Mouse (Mus musculus) forebrain, embryonic 15.5 days (tissue): ENCODE results near the gene Iqsec1. TPM values are rescaled to one million over a fixed set of nuclear protein-coding genes. Genes with fewer than 3 reads are reported as not detected.

Experiments
- ATAC-seq: fragments of 200-750 bp; cut with Nextera tagmentation; replicated peaks from 2 replicates; pipeline ENCODE4 v1.8.0; 2017; ENCODE audit warnings: mild to moderate bottlenecking, moderate TSS enrichment, moderate library complexity
- H3K27ac ChIP-seq: fragments of 300-500 bp; sonication (generic); replicated peaks from 2 replicates; pipeline ENCODE4 v1.5.1; 2015; ENCODE audit warnings: mild to moderate bottlenecking, inconsistent platforms
- H3K27me3 ChIP-seq: fragments of 300-500 bp; sonication (generic); 2 replicates; pipeline ENCODE4 v1.6.1; 2015; ENCODE audit warnings: inconsistent platforms
- H3K36me3 ChIP-seq: fragments of 300-500 bp; sonication (generic); 2 replicates; pipeline ENCODE4 v1.6.1; 2015; ENCODE audit warnings: mild to moderate bottlenecking, inconsistent platforms
- H3K4me1 ChIP-seq: fragments of 300-500 bp; sonication (generic); 2 replicates; pipeline ENCODE4 v1.6.1; 2015; ENCODE audit warnings: inconsistent platforms
- H3K4me2 ChIP-seq: fragments of 300-500 bp; sonication (generic); replicated peaks from 2 replicates; pipeline ENCODE4 v1.6.1; 2015; ENCODE audit warnings: mild to moderate bottlenecking, inconsistent platforms
- H3K4me3 ChIP-seq: fragments of 300-500 bp; sonication (generic); 2 replicates; pipeline ENCODE4 v1.5.1; 2015; ENCODE audit warnings: mild to moderate bottlenecking, inconsistent platforms
- H3K9ac ChIP-seq: fragments of 300-500 bp; sonication (generic); replicated peaks from 2 replicates; pipeline ENCODE4 v1.6.1; 2015; ENCODE audit warnings: mild to moderate bottlenecking, inconsistent platforms
- H3K9me3 ChIP-seq: fragments of 300-500 bp; sonication (generic); 2 replicates; pipeline ENCODE4 v1.6.1; 2016; ENCODE audit warnings: inconsistent platforms
- WGBS: fragments of 180-500 bp; shearing (Covaris S2); methylation state at CpG from one replicate; pipeline ENCODE4 v1.1.7; 2015; ENCODE audit warnings: mixed read lengths; 5-methylcytosine and 5-hydroxymethylcytosine counted together
- polyA plus RNA-seq: library from polyadenylated mRNA; unstranded; fragments of >200 nt; fragmentation: Nextera tagmentation; extraction: Ambion mirVana; gene quantifications from 2 replicates; pipeline ENCODE4 v1.2.1, GENCODE M21; 2015

Iqsec1 gene
- polyA plus RNA-seq, 1 experiment from 2014 or later, result 16.3 TPM

DNA sequence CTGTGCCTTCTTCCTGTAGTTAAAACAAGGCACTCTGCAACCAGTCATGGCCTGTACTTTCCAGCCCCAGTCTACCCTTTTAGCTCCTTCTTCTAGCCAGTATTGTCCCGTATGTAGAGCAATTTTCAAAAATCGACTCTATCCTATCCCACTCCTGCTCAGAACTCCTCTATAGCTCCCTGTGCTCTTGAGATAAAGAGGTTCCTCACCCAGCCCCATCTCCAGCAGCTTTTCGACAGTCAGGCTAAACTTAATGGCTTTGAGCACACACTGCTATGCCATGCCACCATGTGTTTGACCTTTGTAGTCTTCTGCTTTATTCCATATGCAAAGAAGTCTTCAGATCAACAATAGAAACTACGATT, 247.4 kb downstream of the Iqsec1 start:
- H3K9me3 ChIP-seq, result no peaks in the 10 kb centered on the region
- peaks cover 15% of the 10 kb centered on the region for H3K4me1 ChIP-seq
- no peak overlapping the region for H3K9ac ChIP-seq
- 75% methylated on average over 4 of the region's 4 CpGs for WGBS
- H3K4me3 ChIP-seq, result no peak overlapping the region
- ATAC-seq, result no peak
- H3K27me3 ChIP-seq, result no peaks in the 10 kb centered on the region
- H3K4me2 ChIP-seq, result no peak overlapping the region
- no peaks in the 10 kb centered on the region for H3K36me3 ChIP-seq
- H3K27ac ChIP-seq, result no peak overlapping the region

DNA sequence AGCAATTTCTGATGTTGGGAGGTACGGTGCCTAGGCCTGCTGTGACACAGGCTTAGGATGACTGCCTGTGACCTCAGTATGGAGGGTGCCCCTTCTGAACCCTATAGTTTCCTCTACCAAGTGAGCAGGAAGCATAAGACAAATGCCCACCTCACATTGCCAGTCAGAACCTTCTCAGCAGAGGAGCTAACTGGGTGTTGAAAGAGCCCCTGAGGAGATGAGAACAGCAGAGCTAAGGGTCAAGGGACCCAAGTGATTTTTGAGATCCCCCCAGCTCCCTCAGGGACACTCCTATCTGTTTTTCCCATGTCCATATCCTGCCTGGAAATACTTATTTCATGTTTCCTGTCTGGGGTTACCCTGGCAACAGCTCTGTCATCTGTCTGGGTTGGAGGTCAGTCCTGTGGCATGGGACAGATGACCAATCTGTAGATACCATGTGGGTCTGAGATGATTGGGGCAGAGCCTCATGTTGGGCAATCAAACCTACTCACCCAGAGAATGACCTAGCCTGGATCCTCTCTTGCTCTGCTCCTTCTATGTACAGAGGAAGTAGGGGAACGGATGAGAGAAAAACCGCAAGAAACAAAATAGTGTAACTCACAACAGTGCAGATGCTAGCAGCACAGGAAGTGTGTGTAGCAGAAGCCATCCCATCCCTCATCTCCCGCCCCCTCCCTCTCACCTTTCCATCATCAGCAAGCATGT, 248.0 kb downstream of the Iqsec1 start:
- Histone ChIP-seq H3K9ac (no peak overlapping the region), H3K9me3 (no peaks in the 10 kb centered on the region), H3K4me2 (no peak overlapping the region), H3K4me1 (peaks cover 18% of the 10 kb centered on the region), H3K4me3 (no peak overlapping the region), H3K27me3 (no peaks in the 10 kb centered on the region), H3K36me3 (no peaks in the 10 kb centered on the region), H3K27ac (no peak overlapping the region)
- no peak for ATAC-seq
- 87% methylated on average over 4 of the region's 4 CpGs for WGBS

DNA sequence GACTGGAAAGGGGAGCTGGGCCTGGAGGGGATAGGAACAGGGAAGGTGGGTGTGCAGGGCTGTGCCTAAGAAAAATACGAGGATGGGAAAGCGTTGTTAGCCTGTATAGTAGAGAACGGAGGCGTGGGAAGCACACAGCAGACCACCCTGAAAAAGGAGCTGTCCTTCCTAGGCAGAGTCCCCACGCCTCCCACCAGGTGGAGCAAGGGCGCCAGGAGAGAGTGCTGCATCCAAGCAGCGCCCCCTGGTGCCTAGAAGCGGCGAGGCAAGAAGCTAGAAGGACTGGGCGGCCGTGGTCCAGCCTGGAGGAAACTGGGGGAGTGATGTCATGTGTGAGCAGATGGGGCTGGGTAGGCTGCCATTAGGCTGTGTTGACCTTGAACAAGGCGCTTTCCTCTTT, 251.1 kb downstream of the Iqsec1 start:
- H3K4me3 ChIP-seq, result peak overlapping the region; percentile 58
- H3K4me1 ChIP-seq, result peaks cover 25% of the 10 kb centered on the region
- H3K27me3 ChIP-seq, result no peaks in the 10 kb centered on the region
- H3K4me2 ChIP-seq, result peak overlapping the region; percentile 83
- H3K36me3 ChIP-seq, result no peaks in the 10 kb centered on the region
- ATAC-seq, result peak; percentile 85
- no peaks in the 10 kb centered on the region for H3K9me3 ChIP-seq
- H3K9ac ChIP-seq, result 0 out of 2 replicates have a peak overlapping the region, but pooled peaks have one; percentile 69
- 0 out of 2 replicates have a peak overlapping the region, but pooled peaks have one; percentile 12 for H3K27ac ChIP-seq
- WGBS, result 2% methylated on average over 12 of the region's 12 CpGs

DNA sequence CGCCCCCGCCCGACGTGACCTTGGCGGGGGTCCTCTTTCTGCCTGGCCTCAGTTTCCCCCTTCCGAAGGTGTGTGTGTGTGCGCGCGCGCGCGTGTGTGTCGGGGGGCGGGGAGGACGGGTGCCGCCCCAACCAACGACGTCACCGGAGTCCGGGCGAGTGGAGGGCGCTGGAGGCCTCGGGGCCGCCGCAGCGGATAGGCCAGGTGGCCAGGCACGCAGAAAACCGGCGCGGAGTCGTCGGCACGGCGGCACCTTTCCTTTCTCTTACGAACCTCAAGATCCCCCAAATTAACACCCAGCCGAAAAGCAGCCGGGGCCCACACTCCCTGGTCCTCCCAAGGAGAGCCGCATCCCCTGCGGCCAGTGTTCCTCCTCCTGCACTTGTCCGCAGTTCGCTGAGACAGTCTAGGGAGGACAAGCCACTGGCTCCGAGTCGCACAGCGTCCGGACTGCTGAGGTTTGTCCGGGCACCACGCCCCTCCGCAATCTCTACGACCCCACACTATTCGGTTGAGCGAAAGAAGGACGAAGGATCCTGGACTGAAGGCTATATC, 251.7 kb downstream of the Iqsec1 start:
- Histone ChIP-seq H3K9ac (peak overlapping the region; percentile 69), H3K4me3 (peak overlapping the region; percentile 58), H3K4me2 (peak overlapping the region; percentile 83), H3K4me1 (peaks cover 25% of the 10 kb centered on the region), H3K27ac (peak overlapping the region; percentile 12; the same call in 1 of the 2 replicates), H3K36me3 (no peaks in the 10 kb centered on the region), H3K9me3 (no peaks in the 10 kb centered on the region), H3K27me3 (no peaks in the 10 kb centered on the region)
- ATAC-seq, result peak; percentile 53
- 0% methylated on average over 52 of the region's 52 CpGs for WGBS

DNA sequence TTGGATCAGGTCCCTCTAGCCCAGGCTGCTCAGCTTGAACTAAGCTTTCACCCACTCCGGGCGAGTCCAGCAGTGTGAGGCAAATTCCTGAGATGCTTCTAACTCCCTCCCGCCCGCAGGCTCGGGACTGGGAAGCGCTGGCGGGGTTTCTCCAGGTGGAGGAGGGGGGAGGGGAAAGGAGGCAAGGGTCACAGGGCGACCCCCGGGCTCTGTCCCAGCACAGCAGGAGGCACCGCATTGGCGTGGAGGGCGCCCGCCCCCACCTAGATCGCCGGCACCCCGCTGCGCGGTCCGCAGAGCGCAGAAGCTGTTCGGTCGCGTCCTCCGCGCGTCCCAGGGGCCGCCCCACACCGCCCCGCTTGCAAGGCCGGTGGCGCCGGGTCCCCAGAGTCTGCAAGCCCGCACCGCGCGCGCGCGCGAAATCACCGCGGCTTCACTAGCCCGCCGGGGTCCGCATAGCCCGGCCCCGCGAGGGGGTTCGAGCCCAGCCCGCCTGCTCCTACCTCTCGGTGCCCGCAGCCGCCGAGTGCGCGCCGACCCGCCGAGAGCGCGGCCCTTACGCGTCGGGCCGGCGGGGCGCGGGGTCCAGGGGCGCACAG, 252.3 kb downstream of the Iqsec1 start:
- peak overlapping the region; percentile 69 for H3K9ac ChIP-seq
- H3K27me3 ChIP-seq, result no peaks in the 10 kb centered on the region
- H3K4me1 ChIP-seq, result peaks cover 25% of the 10 kb centered on the region
- H3K4me3 ChIP-seq, result peak overlapping the region; percentile 58
- peak; percentile 39 for ATAC-seq
- H3K36me3 ChIP-seq, result no peaks in the 10 kb centered on the region
- no peaks in the 10 kb centered on the region for H3K9me3 ChIP-seq
- no peak overlapping the region; the same call in 1 of the 2 replicates for H3K27ac ChIP-seq
- peak overlapping the region; percentile 83 for H3K4me2 ChIP-seq
- WGBS, result under 1% methylated on average over 69 of the region's 69 CpGs

DNA sequence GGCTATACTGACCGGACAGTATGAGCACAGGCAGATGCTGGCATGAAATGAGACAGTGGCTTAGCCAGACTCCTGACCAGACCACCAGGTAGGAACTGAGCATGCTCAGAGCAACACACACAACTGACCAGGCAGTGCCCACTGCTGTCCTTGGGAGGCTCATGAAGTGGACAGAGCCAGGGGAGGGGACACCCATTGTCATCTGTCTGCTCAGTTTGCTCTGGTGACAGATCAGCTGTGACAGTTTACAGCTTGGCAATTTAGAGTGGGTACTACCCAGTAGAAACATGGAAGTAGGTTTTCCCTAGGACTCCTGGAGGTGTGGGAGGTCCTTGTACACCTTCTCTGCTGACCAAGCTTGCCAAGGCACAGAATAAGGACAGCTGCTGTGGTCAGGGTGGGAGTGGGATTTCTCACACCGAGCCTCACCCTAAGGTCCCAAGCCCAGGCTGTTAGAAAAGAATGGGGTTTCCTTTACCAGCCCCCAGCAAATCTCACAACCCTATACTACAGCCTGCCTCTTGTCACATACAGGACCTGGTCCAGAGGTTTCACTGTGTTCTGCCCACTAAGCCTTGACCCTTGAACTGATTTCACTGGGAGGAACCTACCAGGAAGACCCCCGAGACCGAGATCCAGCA, 253.0 kb downstream of the Iqsec1 start:
- H3K36me3 ChIP-seq, result no peaks in the 10 kb centered on the region
- peak overlapping the region; percentile 58 for H3K4me3 ChIP-seq
- H3K9me3 ChIP-seq, result no peaks in the 10 kb centered on the region
- no peak for ATAC-seq
- 39% methylated on average over 4 of the region's 4 CpGs for WGBS
- peak overlapping the region; percentile 83 for H3K4me2 ChIP-seq
- H3K4me1 ChIP-seq, result peaks cover 25% of the 10 kb centered on the region
- no peak overlapping the region for H3K27ac ChIP-seq
- H3K9ac ChIP-seq, result 0 out of 2 replicates have a peak overlapping the region, but pooled peaks have one; percentile 69
- H3K27me3 ChIP-seq, result no peaks in the 10 kb centered on the region

DNA sequence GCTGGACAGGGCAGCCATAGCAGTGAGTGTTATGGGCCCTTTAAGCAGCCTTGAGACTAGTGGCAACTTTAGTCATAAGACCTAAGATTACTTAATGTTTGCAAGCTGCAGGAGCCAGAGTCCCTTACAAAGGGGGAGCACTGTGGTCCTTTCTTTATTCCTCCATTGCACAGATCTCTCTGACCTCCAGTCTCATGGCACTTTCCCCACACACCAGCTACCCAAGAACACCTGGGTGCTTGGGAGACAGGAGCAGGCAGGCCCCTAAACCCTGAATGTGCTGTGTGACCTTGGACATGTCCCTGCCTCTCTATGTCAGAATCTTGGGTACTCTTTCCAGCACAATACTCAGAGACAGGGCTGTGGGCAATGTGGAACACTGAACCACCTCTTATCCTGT, 253.7 kb downstream of the Iqsec1 start:
- Histone ChIP-seq H3K4me2 (no peak overlapping the region), H3K27me3 (no peaks in the 10 kb centered on the region), H3K9me3 (no peaks in the 10 kb centered on the region), H3K27ac (no peak overlapping the region), H3K36me3 (no peaks in the 10 kb centered on the region), H3K4me3 (no peak overlapping the region), H3K4me1 (peaks cover 28% of the 10 kb centered on the region), H3K9ac (no peak overlapping the region)
- no peak for ATAC-seq

DNA sequence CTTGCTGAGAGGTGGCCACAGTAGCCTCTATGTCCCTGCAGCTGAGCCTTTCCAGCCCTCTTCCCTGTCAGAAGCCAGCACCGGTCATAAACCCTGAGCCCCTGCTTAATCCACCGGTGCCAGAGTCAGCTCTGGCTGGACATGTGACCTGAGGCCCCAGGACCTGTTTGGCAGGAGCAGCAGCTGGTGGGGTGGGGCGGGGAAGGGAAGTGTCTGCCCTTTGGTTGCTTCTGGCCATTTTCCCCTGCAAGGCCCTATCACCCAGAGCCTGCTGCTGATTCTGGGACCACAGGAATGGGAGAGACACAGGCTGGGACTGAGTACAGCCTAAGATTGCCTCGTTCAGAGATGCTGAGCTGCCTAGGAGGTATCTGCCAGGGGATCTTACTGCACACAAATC, 257.2 kb downstream of the Iqsec1 start:
- Histone ChIP-seq H3K9me3 (no peaks in the 10 kb centered on the region), H3K27me3 (no peaks in the 10 kb centered on the region), H3K4me3 (no peak overlapping the region), H3K4me1 (peaks cover 36% of the 10 kb centered on the region), H3K27ac (no peak overlapping the region), H3K36me3 (no peaks in the 10 kb centered on the region), H3K9ac (no peak overlapping the region), H3K4me2 (no peak overlapping the region)
- WGBS, result 41% methylated on average over 4 of the region's 4 CpGs
- no peak for ATAC-seq

DNA sequence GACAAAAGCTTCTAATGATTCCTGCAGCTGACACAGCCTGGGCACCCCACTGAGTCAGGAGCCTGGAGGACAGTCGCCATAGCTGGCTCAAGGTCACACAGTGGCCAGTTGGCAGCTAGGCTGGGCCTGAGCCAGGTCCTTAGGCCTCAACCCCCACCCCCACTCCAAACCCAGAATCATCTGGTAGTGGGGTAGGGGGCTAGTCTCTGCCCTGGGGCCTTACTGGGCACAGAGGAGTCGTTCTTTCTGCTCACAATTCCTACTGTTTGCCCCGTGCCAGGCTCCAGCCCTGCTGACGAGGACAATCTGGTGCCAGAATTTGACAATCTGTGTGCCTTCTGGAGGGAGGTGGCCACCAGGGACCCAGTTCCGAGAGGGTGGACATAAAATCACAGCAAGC, 258.7 kb downstream of the Iqsec1 start:
- Histone ChIP-seq H3K4me1 (peaks cover 35% of the 10 kb centered on the region), H3K9ac (no peak overlapping the region), H3K4me2 (no peak overlapping the region), H3K9me3 (no peaks in the 10 kb centered on the region), H3K27me3 (no peaks in the 10 kb centered on the region), H3K27ac (no peak overlapping the region), H3K4me3 (no peak overlapping the region), H3K36me3 (no peaks in the 10 kb centered on the region)
- WGBS, result 35% methylated on average over 5 of the region's 5 CpGs
- ATAC-seq, result no peak

DNA sequence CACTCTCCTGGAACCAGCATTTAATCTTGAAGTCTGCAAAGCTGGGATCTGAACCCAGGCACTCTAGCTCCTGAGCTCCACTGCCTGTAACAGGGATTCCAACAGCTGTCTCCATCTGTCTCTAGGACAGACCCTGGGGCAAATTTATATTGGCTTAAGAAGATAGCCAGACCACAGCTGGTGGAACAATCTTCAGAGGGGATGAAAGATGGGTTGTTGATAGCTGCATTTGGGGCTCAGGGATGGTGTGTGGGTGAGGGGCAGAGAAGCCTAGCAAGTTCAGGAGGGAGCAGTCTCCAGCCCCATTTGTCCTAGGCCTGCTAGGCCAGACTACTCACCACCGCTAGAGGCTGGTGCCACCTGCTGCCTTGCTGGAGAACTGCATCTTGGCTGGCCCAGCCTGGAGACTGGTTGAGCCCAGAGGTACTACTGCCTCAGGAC, 260.0 kb downstream of the Iqsec1 start:
- H3K4me1 ChIP-seq, result peaks cover 44% of the 10 kb centered on the region

DNA sequence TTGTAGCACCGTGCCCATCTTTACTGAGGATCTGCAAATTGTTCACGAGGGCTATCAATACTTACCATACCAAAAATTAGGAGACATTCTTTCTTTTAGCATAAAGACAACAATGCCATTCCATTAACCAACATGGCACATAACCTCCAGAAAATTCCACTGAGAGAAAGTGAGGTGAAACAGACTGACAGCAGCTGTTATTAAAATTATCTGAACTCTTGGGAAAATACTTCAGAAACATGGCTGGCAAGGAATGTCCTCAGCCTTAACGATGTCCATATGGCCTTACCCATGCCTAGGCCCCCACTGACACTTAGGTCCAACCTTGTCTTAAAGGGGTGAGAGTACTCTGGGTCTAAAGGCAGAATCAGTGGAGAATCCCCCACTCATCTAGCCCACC, 260.7 kb downstream of the Iqsec1 start:
- no peak overlapping the region for H3K9ac ChIP-seq
- peaks cover 51% of the 10 kb centered on the region for H3K4me1 ChIP-seq
- 84% methylated on average over 3 of the region's 3 CpGs for WGBS
- no peak overlapping the region for H3K4me2 ChIP-seq
- H3K9me3 ChIP-seq, result no peaks in the 10 kb centered on the region
- H3K27me3 ChIP-seq, result no peaks in the 10 kb centered on the region
- ATAC-seq, result no peak
- H3K27ac ChIP-seq, result no peak overlapping the region
- H3K36me3 ChIP-seq, result no peaks in the 10 kb centered on the region
- no peak overlapping the region for H3K4me3 ChIP-seq

More for the DNA sequence above, 260.0 kb downstream of the Iqsec1 start:
- H3K4me2 ChIP-seq, result no peak overlapping the region
- no peak overlapping the region for H3K9ac ChIP-seq
- no peaks in the 10 kb centered on the region for H3K36me3 ChIP-seq
- H3K4me3 ChIP-seq, result no peak overlapping the region
- peak; percentile 73 for ATAC-seq
- H3K9me3 ChIP-seq, result no peaks in the 10 kb centered on the region
- H3K27ac ChIP-seq, result no peak overlapping the region
- no peaks in the 10 kb centered on the region for H3K27me3 ChIP-seq
- 5% methylated on average over 1 of the region's 1 CpGs for WGBS

DNA sequence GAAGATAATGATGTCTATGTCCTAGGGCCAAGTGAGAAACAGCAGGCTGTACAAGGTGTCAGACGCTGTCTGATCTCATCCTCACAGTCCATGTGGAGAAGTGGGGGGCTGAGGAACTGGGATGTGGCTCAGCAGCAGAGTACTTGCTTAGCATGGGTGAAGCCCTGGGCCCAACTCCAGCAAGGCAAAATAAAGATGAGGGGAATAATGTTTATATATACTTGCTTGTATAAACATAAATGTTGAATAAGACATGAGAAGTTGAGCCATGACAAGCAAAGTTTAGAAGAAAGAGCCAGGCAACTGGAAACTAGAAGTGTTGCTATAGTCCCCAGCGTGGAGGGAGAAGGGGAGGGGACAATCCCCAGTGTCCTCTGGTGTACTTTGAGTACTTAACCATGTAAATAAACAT, 261.8 kb downstream of the Iqsec1 start:
- no peak for ATAC-seq
- H3K27me3 ChIP-seq, result no peaks in the 10 kb centered on the region
- no peaks in the 10 kb centered on the region for H3K9me3 ChIP-seq
- no peaks in the 10 kb centered on the region for H3K36me3 ChIP-seq
- H3K27ac ChIP-seq, result no peak overlapping the region
- H3K9ac ChIP-seq, result no peak overlapping the region
- no peak overlapping the region for H3K4me3 ChIP-seq
- WGBS, result 55% methylated on average over 2 of the region's 2 CpGs
- H3K4me2 ChIP-seq, result no peak overlapping the region
- H3K4me1 ChIP-seq, result peaks cover 59% of the 10 kb centered on the region
